Mouse (Mus musculus) neural tube, embryonic 13.5 days (tissue): ENCODE results near the gene Triobp. TPM values are rescaled to one million over a fixed set of nuclear protein-coding genes. Genes with fewer than 3 reads are reported as not detected.
A peak's percentile ranks its signal among the peaks of the same experiment; 100 is the strongest.

Source experiments
- ATAC-seq: fragments of 200-750 bp; cut with Nextera tagmentation; 2 replicates; pipeline ENCODE4 v1.8.0; 2017; ENCODE audit warnings: low read depth, mild to moderate bottlenecking, moderate TSS enrichment, moderate library complexity
- H3K27ac ChIP-seq: fragments of 300-500 bp; sonication (generic); replicated peaks from 2 replicates; pipeline ENCODE4 v1.5.1; 2015; ENCODE audit warnings: moderate library complexity, mild to moderate bottlenecking, inconsistent platforms
- H3K27me3 ChIP-seq: fragments of 300-500 bp; sonication (generic); 2 replicates; pipeline ENCODE4 v1.6.1; 2015; ENCODE audit warnings: mild to moderate bottlenecking, inconsistent platforms
- H3K36me3 ChIP-seq: fragments of 300-500 bp; sonication (generic); 2 replicates; pipeline ENCODE4 v1.6.1; 2015; ENCODE audit warnings: mild to moderate bottlenecking, inconsistent platforms
- H3K4me1 ChIP-seq: fragments of 300-500 bp; sonication (generic); replicated peaks from 2 replicates; pipeline ENCODE4 v1.6.1; 2015; ENCODE audit warnings: inconsistent platforms
- H3K4me2 ChIP-seq: fragments of 300-500 bp; sonication (generic); 2 replicates; pipeline ENCODE4 v1.6.1; 2015; ENCODE audit warnings: inconsistent platforms, mild to moderate bottlenecking, moderate library complexity
- H3K4me3 ChIP-seq: fragments of 300-500 bp; sonication (generic); 2 replicates; pipeline ENCODE4 v1.5.1; 2015; ENCODE audit warnings: mild to moderate bottlenecking, inconsistent platforms
- H3K9ac ChIP-seq: fragments of 300-500 bp; sonication (generic); 2 replicates; pipeline ENCODE4 v1.6.1; 2015; ENCODE audit warnings: moderate library complexity, mild to moderate bottlenecking, inconsistent platforms
- H3K9me3 ChIP-seq: fragments of 300-500 bp; sonication (generic); 2 replicates; pipeline ENCODE4 v1.6.1; 2016; ENCODE audit warnings: inconsistent platforms
- WGBS: fragments of 180-500 bp; shearing (Covaris S2); methylation state at CpG from one replicate; pipeline ENCODE4 v1.1.7; 2015; 5-methylcytosine and 5-hydroxymethylcytosine counted together
- polyA plus RNA-seq: library from polyadenylated mRNA; unstranded; fragments of >200 nt; fragmentation: Nextera tagmentation; extraction: Ambion mirVana; gene quantifications from 2 replicates; pipeline ENCODE4 v1.2.1, GENCODE M21; 2015

The Triobp gene
- 33.4 and 40.1 TPM in 2 replicates for polyA plus RNA-seq

DNA sequence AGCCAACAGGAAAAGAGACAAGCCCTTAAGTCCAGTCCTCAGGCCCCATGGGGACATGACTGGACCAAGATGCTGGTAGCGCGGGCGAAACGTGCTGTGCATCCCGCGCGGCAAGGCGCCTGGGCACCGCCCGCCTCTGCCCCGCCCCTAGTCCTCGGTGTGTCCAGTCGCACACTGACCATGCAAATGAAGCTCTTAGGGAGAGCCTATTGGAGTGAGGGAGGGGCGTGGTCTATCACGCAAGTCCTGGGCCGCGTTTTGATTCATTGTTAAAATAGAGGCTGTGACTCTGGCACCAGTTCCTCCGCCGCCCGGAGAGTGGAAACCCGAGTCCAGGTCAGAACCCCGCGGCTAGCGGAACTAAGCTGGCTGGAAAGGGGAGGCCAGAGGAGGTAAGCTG, at the start of gene Triobp:
Triobp (plus strand) TSS at position 68 of the 400 bp plus-strand sequence.
- peak within 1 kb of the TSS; percentile 77 for H3K9ac ChIP-seq
- H3K4me3 ChIP-seq = peak within 1 kb of the TSS; percentile 64
- 0 out of 2 replicates have a peak, but pooled peaks cover 2% of the 10 kb centered on the region for H3K27me3 ChIP-seq
- WGBS = under 1% methylated on average over 24 of the region's 24 CpGs
- H3K9me3 ChIP-seq = no peaks in the 10 kb centered on the region
- ATAC-seq = peak; percentile 96
- H3K4me1 ChIP-seq = peaks cover 32% of the 10 kb centered on the region
- H3K4me2 ChIP-seq = peak within 1 kb of the TSS; percentile 60
- H3K36me3 ChIP-seq = peaks cover 14% of the 10 kb centered on the region
- peak within 1 kb of the TSS; percentile 75 for H3K27ac ChIP-seq

DNA sequence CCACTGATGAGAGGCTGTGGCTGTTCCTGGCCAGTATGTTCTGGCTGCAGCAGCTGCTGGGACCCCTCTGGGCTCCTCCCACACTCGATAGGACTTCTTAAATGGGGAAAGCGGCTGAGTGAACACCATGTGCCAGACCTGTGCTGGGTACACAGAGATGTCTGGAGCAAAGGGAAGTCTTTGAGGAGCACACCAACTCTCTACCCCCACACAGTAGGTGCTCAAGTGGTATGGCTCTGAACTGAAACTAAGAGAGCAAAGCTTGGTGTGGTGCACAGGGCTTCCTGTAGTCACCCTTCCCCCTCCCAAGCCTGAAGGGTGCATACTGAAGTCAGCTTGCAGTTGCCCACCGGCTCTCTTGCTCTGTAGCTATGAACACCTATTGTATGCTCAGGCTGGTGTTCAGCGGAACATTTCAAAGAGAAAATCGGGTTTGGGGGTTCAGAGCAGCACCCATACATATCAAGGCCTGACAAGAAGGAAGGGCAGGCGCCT, 49.0 kb upstream of the Triobp start:
- Histone ChIP-seq H3K4me2 (0 out of 2 replicates have a peak overlapping the region, but pooled peaks have one; percentile 90), H3K27ac (no peak overlapping the region), H3K4me3 (no peak overlapping the region), H3K36me3 (peaks cover 10% of the 10 kb centered on the region), H3K9me3 (no peaks in the 10 kb centered on the region), H3K4me1 (peaks cover 40% of the 10 kb centered on the region), H3K27me3 (peaks cover 35% of the 10 kb centered on the region), H3K9ac (0 out of 2 replicates have a peak overlapping the region, but pooled peaks have one; percentile 73)
- ATAC-seq = no peak
- 59% methylated on average over 6 of the region's 6 CpGs for WGBS

DNA sequence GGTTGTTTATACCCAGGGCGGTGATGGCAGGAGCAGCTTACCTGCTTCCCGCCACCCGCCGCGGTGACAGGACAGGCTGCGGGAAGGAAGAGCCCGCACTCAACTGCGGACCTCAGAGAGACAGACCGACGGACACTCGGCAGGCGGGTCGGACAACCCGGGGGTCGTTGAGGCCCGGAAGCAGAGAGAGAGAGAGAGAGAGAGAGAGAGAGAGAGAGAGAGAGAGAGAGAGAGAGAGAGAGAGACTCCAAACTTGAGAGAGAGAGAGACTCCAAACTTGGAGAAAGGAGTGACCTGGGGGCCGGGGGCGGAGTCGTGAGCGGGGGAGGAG, 48.1 kb upstream of the Triobp start, which contains the start of gene Gm49510:
Gm49510 (plus strand) TSS at position 259 of the 331 bp plus-strand sequence.
- no peaks in the 10 kb centered on the region for H3K9me3 ChIP-seq
- peaks cover 5% of the 10 kb centered on the region; the same call in 1 of the 2 replicates for H3K36me3 ChIP-seq
- H3K27me3 ChIP-seq = peaks cover 35% of the 10 kb centered on the region
- H3K4me1 ChIP-seq = peaks cover 32% of the 10 kb centered on the region
- peak within 1 kb of the TSS; percentile 51 for H3K4me3 ChIP-seq
- 1% methylated on average over 20 of the region's 20 CpGs for WGBS
- H3K27ac ChIP-seq = no peak within 1 kb of the TSS
- peak within 1 kb of the TSS; percentile 73 for H3K9ac ChIP-seq
- H3K4me2 ChIP-seq = peak within 1 kb of the TSS; percentile 90
- ATAC-seq = no peak

DNA sequence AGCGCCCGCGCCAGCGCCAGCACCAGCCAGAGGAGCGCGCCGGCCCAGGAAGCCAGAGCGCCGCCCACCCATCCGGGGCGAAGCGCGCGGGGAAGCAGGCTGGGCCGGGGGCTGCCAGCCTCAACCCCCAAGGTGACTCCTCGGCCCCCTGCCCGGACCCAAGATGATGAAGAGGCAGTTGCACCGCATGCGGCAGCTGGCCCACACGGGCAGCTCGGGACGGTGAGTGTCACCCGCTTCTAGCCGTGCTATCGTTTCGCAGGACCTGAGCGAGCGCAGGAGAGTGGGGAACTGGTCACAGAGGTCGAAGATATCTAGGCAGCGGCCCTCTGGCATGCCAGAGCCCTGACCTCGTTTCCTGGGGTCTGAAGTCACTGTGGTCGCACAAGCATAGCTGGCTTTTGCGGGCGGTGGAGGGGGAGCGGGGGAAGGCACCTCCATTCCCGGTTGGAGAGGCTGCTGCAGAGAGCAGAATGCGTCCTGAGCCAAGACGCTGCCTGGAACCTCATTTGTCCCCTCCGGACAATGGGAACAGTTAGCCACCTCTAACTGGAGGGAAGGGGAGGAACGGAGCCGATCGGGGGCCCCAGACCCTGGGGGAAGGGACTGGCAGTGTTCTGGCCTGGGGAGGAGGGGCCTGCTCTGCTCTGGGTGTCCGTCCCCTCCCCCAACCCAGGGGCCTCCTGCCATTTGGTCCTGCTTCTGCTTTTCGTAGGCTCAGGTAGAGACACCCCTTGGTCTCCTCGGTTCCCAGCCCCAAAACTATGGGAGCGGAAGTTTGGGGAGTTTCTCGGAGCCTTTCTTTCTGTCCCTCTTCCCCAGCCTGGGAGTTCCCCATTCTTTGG, 47.6 kb upstream of the Triobp start, which contains the start of gene Sh3bp1:
Sh3bp1 (plus strand) TSS at position 29 of the 845 bp plus-strand sequence.
- ATAC-seq = no peak
- Histone ChIP-seq H3K27me3 (peaks cover 35% of the 10 kb centered on the region), H3K4me2 (peak within 1 kb of the TSS; percentile 90), H3K36me3 (peaks cover 2% of the 10 kb centered on the region; the same call in 1 of the 2 replicates), H3K9me3 (no peaks in the 10 kb centered on the region), H3K4me3 (peak within 1 kb of the TSS; percentile 51), H3K9ac (peak within 1 kb of the TSS; percentile 73), H3K27ac (no peak within 1 kb of the TSS), H3K4me1 (peaks cover 32% of the 10 kb centered on the region)
- 2% methylated on average over 45 of the region's 47 CpGs for WGBS

DNA sequence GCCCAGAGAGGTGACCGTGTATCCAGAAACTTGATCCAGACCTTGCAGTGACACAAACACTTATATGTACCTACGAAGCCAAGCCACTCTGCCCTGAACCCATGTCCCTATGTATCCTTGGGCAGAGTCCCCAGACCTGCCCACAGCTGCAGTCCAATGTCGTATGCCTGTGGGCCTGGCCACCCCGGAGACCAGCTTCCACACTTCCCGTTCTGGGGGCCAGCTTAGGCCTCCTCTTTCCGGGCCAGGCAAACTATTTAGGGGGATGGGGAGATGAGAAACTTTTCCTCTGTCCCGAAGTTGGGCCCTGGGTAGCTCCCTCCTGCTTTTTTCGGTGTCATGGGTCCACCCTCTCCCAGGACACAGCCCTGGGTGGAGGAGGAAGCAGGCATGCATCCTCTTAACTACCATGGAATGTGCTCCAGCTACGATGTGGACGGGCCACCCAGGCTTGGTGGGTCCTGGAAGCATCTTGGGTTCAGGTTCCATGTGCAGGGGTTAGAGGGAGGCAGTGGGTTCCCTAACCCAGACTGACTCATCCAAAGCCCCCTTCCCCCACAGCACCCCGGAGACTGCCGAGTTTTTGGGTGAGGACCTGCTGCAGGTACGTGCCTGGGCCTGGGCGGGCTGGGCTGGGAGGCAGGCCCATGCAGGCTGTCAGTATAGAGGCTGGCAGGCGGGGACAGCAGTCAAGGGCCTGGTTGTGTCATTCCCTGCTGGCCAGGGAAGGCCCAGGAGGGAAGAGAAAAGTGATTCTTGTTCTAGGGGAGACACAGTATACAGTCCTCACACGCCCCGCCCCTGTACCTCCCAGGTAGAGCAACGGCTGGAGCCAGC, 46.7 kb upstream of the Triobp start:
- Histone ChIP-seq H3K9me3 (no peaks in the 10 kb centered on the region), H3K4me2 (peak overlapping the region; percentile 90), H3K4me1 (peaks cover 30% of the 10 kb centered on the region), H3K36me3 (no peaks in the 10 kb centered on the region), H3K9ac (peak overlapping the region; percentile 73), H3K27ac (no peak overlapping the region), H3K27me3 (peaks cover 35% of the 10 kb centered on the region), H3K4me3 (peak overlapping the region; percentile 51)
- WGBS = 22% methylated on average over 18 of the region's 18 CpGs
- ATAC-seq = no peak

DNA sequence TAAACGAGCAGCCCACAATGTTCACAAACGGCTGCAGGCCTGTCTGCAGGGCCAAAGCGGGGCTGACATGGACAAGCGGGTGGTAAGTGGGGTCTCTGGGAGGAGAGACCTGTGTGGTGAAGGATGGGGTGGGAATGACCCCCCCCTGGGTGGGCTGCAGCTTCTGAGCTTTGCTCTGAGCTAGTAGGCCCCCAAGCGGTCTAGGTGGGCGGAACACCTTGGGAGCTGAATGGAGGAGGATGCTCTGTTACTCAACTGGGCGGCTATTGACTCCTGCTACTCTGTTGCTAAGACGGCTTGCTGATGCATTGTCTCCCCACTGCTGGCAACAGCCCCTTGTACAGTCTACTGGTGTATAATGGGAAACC, 46.1 kb upstream of the Triobp start:
- no peak overlapping the region for H3K27ac ChIP-seq
- H3K9me3 ChIP-seq = no peaks in the 10 kb centered on the region
- H3K4me3 ChIP-seq = 0 out of 2 replicates have a peak overlapping the region, but pooled peaks have one; percentile 51
- WGBS = 33% methylated on average over 8 of the region's 8 CpGs
- peaks cover 35% of the 10 kb centered on the region for H3K27me3 ChIP-seq
- peak overlapping the region; percentile 90; the same call in 1 of the 2 replicates for H3K4me2 ChIP-seq
- ATAC-seq = no peak
- H3K4me1 ChIP-seq = peaks cover 25% of the 10 kb centered on the region
- no peaks in the 10 kb centered on the region for H3K36me3 ChIP-seq
- H3K9ac ChIP-seq = no peak overlapping the region

DNA sequence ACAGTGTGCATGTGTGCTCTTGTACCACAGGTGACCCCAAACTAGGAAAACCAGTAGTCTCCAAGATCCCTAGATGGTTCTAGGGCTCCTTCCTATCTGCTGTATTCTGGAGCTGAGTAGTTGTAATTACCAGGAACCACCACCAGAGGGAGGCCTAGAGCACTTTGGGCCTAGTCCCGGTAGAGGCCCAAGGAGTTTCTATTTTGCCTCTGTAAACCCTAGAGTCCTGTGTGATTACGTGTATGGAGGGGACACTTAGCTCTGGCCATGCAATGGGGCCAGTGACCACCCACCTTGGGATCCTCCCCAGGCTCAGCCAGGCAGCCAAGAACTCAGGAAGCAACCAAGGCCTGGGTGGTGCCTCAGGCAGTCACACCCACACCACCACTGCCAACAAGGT, 44.3 kb upstream of the Triobp start:
- no peak for ATAC-seq
- 15% methylated on average over 2 of the region's 2 CpGs for WGBS
- no peak overlapping the region for H3K27ac ChIP-seq

DNA sequence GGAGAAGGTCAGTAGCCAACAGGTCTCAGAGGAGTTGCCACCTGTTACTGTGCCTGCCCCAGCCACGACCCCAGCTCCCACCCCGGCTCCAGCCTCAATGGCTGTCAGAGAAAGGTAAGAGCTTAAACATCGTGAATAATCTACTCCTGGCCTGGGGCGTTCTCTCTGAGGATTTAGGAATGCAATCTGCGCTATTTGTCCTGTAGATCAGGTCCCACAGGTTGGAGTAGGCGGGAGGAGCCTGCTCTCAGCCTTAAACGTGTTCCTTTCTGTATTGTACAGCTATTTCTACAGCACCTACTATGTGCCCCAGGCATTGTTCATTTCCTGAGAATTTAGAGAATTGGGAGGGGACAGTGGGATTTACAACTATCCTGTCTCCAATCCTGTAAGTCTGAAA, 39.1 kb upstream of the Triobp start:
- H3K4me2 ChIP-seq = no peak overlapping the region
- no peaks in the 10 kb centered on the region for H3K27me3 ChIP-seq
- no peak for ATAC-seq
- 83% methylated on average over 7 of the region's 7 CpGs for WGBS
- H3K36me3 ChIP-seq = no peaks in the 10 kb centered on the region
- H3K9ac ChIP-seq = no peak overlapping the region
- H3K4me1 ChIP-seq = peaks cover 5% of the 10 kb centered on the region; the same call in 1 of the 2 replicates
- no peak overlapping the region for H3K4me3 ChIP-seq
- no peaks in the 10 kb centered on the region for H3K9me3 ChIP-seq
- no peak overlapping the region for H3K27ac ChIP-seq

More for the DNA sequence above, 44.3 kb upstream of the Triobp start:
- H3K4me1 ChIP-seq = peaks cover 25% of the 10 kb centered on the region
- H3K36me3 ChIP-seq = no peaks in the 10 kb centered on the region
- no peak overlapping the region for H3K4me3 ChIP-seq
- H3K9me3 ChIP-seq = no peaks in the 10 kb centered on the region
- H3K9ac ChIP-seq = no peak overlapping the region
- H3K27me3 ChIP-seq = peaks cover 35% of the 10 kb centered on the region
- no peak overlapping the region for H3K4me2 ChIP-seq

DNA sequence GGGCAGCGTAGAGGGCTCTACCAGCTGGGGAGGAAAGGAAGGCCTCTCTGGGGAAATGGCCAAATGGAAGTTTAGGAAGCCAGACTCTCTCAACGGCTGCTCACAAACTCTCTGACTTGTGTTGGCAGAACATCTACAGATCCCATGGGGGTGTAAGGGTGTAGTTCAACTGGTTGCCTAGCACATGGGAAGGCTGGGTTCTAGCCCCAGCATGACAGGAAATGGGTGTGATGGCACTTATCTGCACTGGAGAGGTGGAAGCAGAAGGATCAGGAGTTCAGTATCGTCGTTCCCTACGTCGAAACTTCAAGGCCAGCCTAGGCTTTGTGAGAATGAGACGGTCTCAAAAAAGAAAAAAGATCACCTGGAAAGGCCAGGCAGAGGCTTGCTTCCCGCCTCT, 38.5 kb upstream of the Triobp start:
- Histone ChIP-seq H3K4me3 (no peak overlapping the region), H3K36me3 (no peaks in the 10 kb centered on the region), H3K27me3 (no peaks in the 10 kb centered on the region), H3K9ac (no peak overlapping the region), H3K4me1 (peaks cover 5% of the 10 kb centered on the region; the same call in 1 of the 2 replicates), H3K27ac (no peak overlapping the region), H3K4me2 (no peak overlapping the region), H3K9me3 (no peaks in the 10 kb centered on the region)
- 88% methylated on average over 8 of the region's 8 CpGs for WGBS
- ATAC-seq = no peak

DNA sequence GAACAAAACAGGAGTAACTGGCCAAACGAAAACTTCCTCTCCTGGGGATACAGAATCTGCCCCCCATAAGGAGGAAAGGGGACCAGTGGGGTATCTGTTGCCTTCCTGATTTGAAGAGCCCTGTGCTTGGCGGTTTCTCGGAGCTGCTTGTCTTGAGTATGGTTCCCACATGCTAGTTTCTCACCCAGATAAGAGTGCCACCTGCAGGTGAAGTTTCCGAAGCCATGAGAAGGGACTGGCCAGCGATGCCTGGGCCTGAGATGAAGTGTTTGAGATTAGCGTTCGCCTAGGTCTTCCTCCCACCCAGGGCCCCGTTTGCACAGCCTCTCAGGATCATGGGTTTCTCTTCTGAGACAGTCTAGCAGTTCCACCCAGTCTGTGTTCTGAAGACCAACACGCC, 35.5 kb upstream of the Triobp start:
- no peak for ATAC-seq
- no peak overlapping the region for H3K27ac ChIP-seq
- no peaks in the 10 kb centered on the region for H3K27me3 ChIP-seq
- 34% methylated on average over 9 of the region's 9 CpGs for WGBS
- H3K36me3 ChIP-seq = no peaks in the 10 kb centered on the region
- H3K9ac ChIP-seq = no peak overlapping the region
- no peak overlapping the region for H3K4me2 ChIP-seq
- peaks cover 30% of the 10 kb centered on the region for H3K4me1 ChIP-seq
- H3K4me3 ChIP-seq = no peak overlapping the region
- H3K9me3 ChIP-seq = no peaks in the 10 kb centered on the region

DNA sequence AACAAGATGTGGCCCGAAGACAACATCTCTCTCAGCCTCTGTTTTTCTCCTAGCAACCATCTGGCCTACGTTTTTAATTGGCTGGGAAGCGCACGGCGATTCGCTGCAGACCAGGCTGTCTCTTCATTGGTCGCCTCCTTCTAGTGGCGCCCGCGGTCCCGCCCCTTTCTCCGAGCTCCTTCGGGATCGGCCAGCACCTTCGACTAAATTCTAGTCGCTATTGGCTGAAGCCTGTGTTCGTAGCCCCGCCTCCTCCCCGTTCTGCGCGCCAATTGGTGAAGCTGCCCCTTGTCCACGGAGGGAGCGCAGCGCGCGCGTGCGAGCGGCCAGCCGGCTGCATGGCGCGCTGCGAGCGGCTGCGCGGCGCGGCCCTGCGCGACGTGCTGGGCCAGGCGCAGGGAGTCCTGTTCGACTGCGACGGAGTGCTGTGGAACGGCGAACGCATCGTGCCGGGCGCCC, 33.9 kb upstream of the Triobp start, which contains the start of gene Pdxp:
Pdxp (plus strand) TSS at position 288 of the 459 bp plus-strand sequence.
- peaks cover 5% of the 10 kb centered on the region for H3K36me3 ChIP-seq
- H3K4me2 ChIP-seq = peak within 1 kb of the TSS; percentile 77
- no peaks in the 10 kb centered on the region for H3K9me3 ChIP-seq
- peaks cover 41% of the 10 kb centered on the region for H3K4me1 ChIP-seq
- peak within 1 kb of the TSS; percentile 96 for H3K27ac ChIP-seq
- H3K9ac ChIP-seq = peak within 1 kb of the TSS; percentile 89
- ATAC-seq = peak; percentile 93
- peak within 1 kb of the TSS; percentile 72 for H3K4me3 ChIP-seq
- under 1% methylated on average over 51 of the region's 51 CpGs for WGBS
- H3K27me3 ChIP-seq = no peaks in the 10 kb centered on the region
